Mouse (Mus musculus): ENCODE results near the gene Extl1.
"Not testable (repeated sequence)": the region's sequence is repeated elsewhere in the genome, so short reads cannot be mapped to it uniquely, and the experiment has no call there.

Extl1 gene

GRCm38 (mm10) chr4:134383750-134384149 lies at the start of gene Extl1:
Gene Extl1, minus strand, starts transcription at chr4:134383850.
- not testable (repeated sequence) for TF ChIP-seq GATA4 (IDR thresholded peaks at IDR 0.05; ENCODE audit: insufficient replicate concordance, low read length)

DNA sequence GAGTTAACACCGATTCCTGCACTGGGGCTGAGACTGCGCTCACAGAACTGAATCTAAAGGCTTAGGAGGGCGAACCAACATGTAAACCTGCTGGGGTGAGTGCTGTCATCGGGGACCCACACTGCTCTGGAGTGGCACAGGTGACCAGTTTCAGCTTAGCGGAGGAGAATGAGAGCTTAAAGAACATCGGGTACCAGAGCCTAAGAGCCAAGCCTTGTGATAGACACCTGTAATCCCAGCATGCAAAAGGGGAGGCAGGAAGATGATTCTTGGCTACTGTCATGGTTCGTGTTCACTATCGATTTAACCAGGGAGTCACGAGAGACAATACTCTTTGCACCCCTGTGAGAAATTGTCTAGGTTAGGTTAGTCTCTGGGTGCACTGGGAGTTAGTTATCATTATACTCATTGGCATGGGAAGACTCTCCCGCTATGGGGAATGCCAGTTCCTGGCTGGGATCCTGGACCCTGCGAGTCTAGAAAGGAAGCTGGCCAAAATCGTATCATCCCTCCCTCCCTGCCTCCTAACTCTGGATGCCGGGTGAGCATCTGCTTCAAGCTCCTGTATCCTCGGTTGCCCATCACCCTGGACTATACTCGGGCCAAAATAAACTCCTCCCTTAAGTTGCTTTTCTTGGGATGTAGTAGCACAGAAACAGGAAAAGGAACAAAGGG lies 49.2 kb upstream of the Extl1 start:
- TF ChIP-seq GATA4 (IDR thresholded peaks at IDR 0.05; ENCODE audit: insufficient replicate concordance, low read length) = no peak

GRCm38 (mm10) chr4:134430381-134431004 lies 46.8 kb upstream of the Extl1 start:
- no peak for TF ChIP-seq GATA4 (IDR thresholded peaks at IDR 0.05; ENCODE audit: insufficient replicate concordance, low read length)

- no peak for TF ChIP-seq GATA4 (IDR thresholded peaks at IDR 0.05; ENCODE audit: insufficient replicate concordance, low read length)
Measured at GRCm38 (mm10) chr4:134425088-134425487, 41.4 kb upstream of the Extl1 start.

DNA sequence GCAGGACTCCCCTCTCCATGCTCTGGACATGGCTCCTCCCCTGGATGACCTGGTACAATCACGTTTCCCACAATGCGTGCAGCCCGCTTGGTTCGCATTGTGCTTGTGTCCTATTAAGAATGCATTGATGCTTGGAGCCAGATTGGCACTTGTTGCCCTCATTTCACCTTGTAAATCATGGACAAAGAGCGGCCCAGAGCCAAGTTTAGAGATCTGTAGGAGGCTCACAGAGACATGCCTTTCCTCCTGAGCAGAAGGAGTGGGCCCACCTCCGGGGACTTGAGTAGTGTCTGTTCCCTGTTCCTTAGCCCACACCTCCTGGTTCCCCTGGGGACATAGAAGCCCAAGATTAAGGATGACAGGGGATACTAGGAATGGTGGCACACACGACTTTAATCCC lies 40.3 kb upstream of the Extl1 start:
- TF ChIP-seq GATA4 (IDR thresholded peaks at IDR 0.05; ENCODE audit: insufficient replicate concordance, low read length) = no peak

DNA sequence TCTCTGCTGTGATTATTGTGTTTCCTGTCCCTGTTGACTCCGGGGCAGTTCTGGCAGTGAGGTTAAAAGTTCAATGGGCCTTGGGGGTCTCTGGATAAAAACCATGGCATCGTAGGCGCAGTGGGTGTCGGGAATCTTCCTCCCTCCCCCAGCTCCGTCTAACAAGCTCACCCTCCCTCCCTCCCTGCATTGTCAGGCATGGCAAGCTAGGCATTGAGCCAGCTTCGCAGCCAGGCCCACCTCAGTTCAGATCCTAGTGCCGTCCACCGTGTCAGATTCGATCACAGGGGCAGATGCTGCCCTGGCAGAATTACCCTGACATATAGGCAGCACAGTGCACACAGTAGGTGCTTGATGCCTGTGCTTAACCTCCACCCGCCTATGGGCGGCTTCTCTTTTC lies 38.3 kb upstream of the Extl1 start:
- TF ChIP-seq GATA4 (IDR thresholded peaks at IDR 0.05; ENCODE audit: insufficient replicate concordance, low read length) = no peak

DNA sequence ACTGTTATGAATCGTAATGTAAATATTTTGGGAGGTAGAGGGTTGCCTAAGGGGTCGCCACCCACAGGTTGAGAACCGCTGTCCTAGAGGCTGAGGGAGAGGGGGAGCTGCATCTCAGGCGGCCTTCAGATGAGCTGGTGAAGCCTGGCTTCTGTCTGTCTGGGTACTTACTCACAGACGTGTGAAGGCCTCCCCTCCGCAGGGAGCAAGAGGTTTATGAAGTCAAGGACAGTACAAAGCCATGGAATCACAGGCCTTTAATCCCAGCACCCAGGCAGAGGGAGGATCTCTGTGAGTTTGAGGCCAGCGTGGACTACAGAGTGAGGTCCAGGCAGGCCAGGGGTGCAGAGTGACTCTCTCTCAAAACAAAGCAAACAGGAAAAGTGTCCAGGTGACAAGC lies 33.5 kb upstream of the Extl1 start:
- TF ChIP-seq GATA4 (IDR thresholded peaks at IDR 0.05; ENCODE audit: insufficient replicate concordance, low read length) = no peak

DNA sequence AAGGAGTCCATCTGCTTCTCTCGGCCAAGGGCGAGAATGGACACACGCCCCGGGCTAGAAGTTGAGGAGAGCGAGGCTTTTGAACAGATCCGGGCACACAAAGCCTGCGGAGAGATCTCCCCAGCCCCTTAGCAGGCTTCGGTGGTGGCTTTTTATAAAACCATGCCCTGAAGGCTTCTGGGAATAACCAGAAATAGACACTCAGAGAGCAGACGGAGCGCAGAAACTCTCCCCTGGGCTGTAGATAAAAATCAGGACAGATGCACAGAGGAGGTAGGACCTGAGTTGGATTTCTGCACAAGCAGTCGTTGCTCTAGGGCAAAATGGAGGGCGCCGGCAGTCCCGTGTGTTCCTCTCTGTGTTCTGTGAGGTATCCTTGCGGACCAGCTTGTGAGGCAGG lies 33.0 kb upstream of the Extl1 start:
- no peak for TF ChIP-seq GATA4 (IDR thresholded peaks at IDR 0.05; ENCODE audit: insufficient replicate concordance, low read length)

DNA sequence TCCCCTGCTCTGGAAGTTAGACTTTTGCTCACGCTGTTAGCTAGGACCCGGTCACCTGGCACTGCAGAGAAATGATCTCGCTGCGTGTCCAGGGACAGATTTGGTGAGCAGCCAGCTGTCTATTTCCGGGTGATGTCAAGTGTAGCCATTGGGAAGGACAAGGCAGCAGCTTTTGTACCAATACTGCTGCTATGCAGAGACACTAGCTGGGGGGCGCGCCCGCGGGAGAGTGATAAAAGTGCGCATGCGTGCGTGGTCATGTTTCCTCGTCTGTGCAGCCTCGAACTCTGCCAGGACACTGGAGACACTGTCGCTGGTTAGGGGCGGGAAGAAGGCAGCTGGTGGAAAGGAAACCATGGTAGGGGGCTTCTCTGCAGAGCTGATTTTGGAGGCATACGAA lies 32.5 kb upstream of the Extl1 start:
- TF ChIP-seq GATA4 (IDR thresholded peaks at IDR 0.05; ENCODE audit: insufficient replicate concordance, low read length) = no peak

- no peak for TF ChIP-seq GATA4 (IDR thresholded peaks at IDR 0.05; ENCODE audit: insufficient replicate concordance, low read length)
Measured at GRCm38 (mm10) chr4:134409286-134409685, 25.6 kb upstream of the Extl1 start.

- no peak for TF ChIP-seq GATA4 (IDR thresholded peaks at IDR 0.05; ENCODE audit: insufficient replicate concordance, low read length)
Measured at GRCm38 (mm10) chr4:134403721-134404120, 20.1 kb upstream of the Extl1 start.

GRCm38 (mm10) chr4:134402571-134403262 lies 19.1 kb upstream of the Extl1 start:
- TF ChIP-seq GATA4 (IDR thresholded peaks at IDR 0.05; ENCODE audit: insufficient replicate concordance, low read length) = no peak

- no peak for TF ChIP-seq GATA4 (IDR thresholded peaks at IDR 0.05; ENCODE audit: insufficient replicate concordance, low read length)
Measured at GRCm38 (mm10) chr4:134401856-134402570, 18.4 kb upstream of the Extl1 start.

- no peak for TF ChIP-seq GATA4 (IDR thresholded peaks at IDR 0.05; ENCODE audit: insufficient replicate concordance, low read length)
Measured at GRCm38 (mm10) chr4:134401181-134401661, 17.6 kb upstream of the Extl1 start.

GRCm38 (mm10) chr4:134400206-134400605 lies 16.6 kb upstream of the Extl1 start:
- no peak for TF ChIP-seq GATA4 (IDR thresholded peaks at IDR 0.05; ENCODE audit: insufficient replicate concordance, low read length)

Measured in liver, adult (tissue).